Mouse (Mus musculus) left cerebral cortex, adult 18-20 months (tissue): ENCODE measurements around the gene Vmn2r50. TPM values are rescaled to one million over a fixed set of nuclear protein-coding genes. Genes with fewer than 3 reads are reported as not detected.
"Not testable (repeated sequence)": the region's sequence is repeated elsewhere in the genome, so short reads cannot be mapped to it uniquely, and the experiment has no call there.

Source experiments
- DNase-seq, 2 experiments: peaks; one replicate each; pipeline ENCODE4 v3.0.0; 2021 to 2022; ENCODE audit warnings: low spot score in 2 of 2, mixed read lengths in 1 of 2
- long read RNA-seq, 2 experiments: library from polyadenylated mRNA; stranded (forward); transcript quantifications; one replicate each; pipeline ENCODE4 v2.0.0; 2021
- total RNA-seq, 2 experiments: library from RNA; stranded (reverse); gene quantifications; 2 replicates each; pipeline ENCODE4 v1.2.3; 2021

Vmn2r50 gene
- total RNA-seq, result not detected
- long read RNA-seq, experiment 1, result 0 reads
- long read RNA-seq, experiment 2, result 0 reads

DNA sequence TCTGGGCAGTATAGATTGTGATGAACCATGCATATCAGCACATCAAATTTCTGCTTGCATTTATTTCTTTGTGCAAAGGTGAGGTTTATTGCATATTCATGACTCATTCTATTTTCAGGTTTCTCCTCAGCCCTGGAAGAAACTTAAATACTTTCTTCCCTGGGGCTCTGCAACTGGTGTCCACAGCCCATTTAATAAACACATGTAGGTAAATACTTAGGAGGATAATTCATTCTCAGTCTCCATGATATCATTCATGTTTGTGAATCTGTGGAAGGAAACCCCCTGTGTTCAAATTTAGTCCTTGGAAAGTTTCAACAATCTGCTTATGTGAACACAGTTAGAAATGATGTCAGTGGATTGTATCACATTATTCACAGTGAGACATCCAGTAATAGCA, at the start of gene Vmn2r50:
Vmn2r50 (minus strand) TSS at position 101 of the 400 bp plus-strand sequence.
- not testable (repeated sequence) for DNase-seq

DNA sequence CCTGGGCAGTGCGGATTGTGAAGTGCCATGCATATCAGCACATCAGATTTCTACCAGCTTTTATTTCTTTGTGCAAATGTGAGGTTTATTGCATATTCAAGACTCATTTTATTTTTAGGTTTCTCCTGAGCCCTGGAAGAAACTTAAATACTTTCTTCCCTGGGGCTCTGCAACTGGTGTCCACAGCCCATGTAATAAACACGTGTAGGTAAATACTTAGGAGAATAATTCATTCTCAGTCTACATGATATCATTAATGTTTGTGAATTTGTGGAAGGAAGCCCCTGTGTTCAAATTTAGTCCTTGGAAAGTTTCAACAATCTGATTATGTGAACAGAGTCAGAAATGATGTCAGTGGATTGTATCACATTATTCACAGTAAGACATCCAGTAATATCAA, 60.9 kb downstream of the Vmn2r50 start, which contains the start of gene Vmn2r49:
Vmn2r49 (minus strand) TSS at position 101 of the 400 bp plus-strand sequence.
- not testable (repeated sequence) for DNase-seq

Other genes starting within 250 kb of the Vmn2r50 start
- gene Vmn2r47, start 212.0 kb downstream of the Vmn2r50 start, total RNA-seq, result not detected
- not detected for gene Vmn2r48, start 99.7 kb downstream of the Vmn2r50 start, total RNA-seq
- gene Vmn2r49, start 61.0 kb downstream of the Vmn2r50 start, total RNA-seq, result not detected
- not detected for gene Vmn2r51, start 52.4 kb upstream of the Vmn2r50 start, total RNA-seq
- gene Vmn2r52, start 123.3 kb upstream of the Vmn2r50 start, total RNA-seq, result not detected
- not detected for gene Vmn1r66, start 224.7 kb upstream of the Vmn2r50 start, total RNA-seq